Mouse (Mus musculus) lung, postnatal 0 days (tissue): ENCODE measurements at regions not wholly inside any gene's neighbourhood (a gene's known extent, or its start where the extent isn't known, plus 50 kb on each side); places are given as distances from the start of the nearest gene placed in this dataset.

Source experiments
- ATAC-seq: fragments of 200-750 bp; cut with Nextera tagmentation; 2 replicates; pipeline ENCODE4 v1.8.0; 2017; ENCODE audit warnings: moderate library complexity
- DNase-seq: peaks from one replicate; pipeline ENCODE4 v3.0.0-alpha.2; 2016; ENCODE audit warnings: low spot score
- H3K27ac ChIP-seq: fragments of 300-500 bp; sonication (generic); 2 replicates; pipeline ENCODE4 v1.5.1; 2014; ENCODE audit warnings: antibody characterized with exemption, mild to moderate bottlenecking, low read length, mixed read lengths
- H3K27me3 ChIP-seq: fragments of 300-500 bp; sonication (generic); replicated peaks from 2 replicates; pipeline ENCODE4 v1.6.1; 2014; ENCODE audit warnings: low read length, mixed read lengths; ENCODE audit not compliant: insufficient read depth
- H3K36me3 ChIP-seq: fragments of 300-500 bp; sonication (generic); 2 replicates; pipeline ENCODE4 v1.6.1; 2014; ENCODE audit warnings: low read length, mixed read lengths; ENCODE audit not compliant: insufficient read depth
- H3K4me1 ChIP-seq: fragments of 300-500 bp; sonication (generic); 2 replicates; pipeline ENCODE4 v1.6.1; 2014; ENCODE audit warnings: antibody characterized with exemption, low read depth, low read length, mixed read lengths; ENCODE audit not compliant: insufficient read depth
- H3K4me2 ChIP-seq: fragments of 300-500 bp; sonication (generic); replicated peaks from 2 replicates; pipeline ENCODE4 v1.6.1; 2014; ENCODE audit warnings: low read depth, mild to moderate bottlenecking, low read length, moderate library complexity, mixed read lengths
- H3K4me3 ChIP-seq: fragments of 300-500 bp; sonication (generic); 2 replicates; pipeline ENCODE4 v1.5.1; 2014; ENCODE audit warnings: low read depth, low read length
- H3K9ac ChIP-seq: fragments of 300-500 bp; sonication (generic); replicated peaks from 2 replicates; pipeline ENCODE4 v1.6.1; 2014; ENCODE audit warnings: low read depth, mild to moderate bottlenecking
- H3K9me3 ChIP-seq: fragments of 300-500 bp; sonication (generic); 2 replicates; pipeline ENCODE4 v1.6.1; 2016; ENCODE audit warnings: low read length, mixed read lengths
- CTCF ChIP-seq: IDR thresholded peaks from 2 replicates; pipeline ENCODE4 v1.5.1; 2016; ENCODE audit warnings: antibody characterized with exemption, mild to moderate bottlenecking
- EP300 ChIP-seq: IDR thresholded peaks from 2 replicates; pipeline ENCODE4 v1.6.1; 2016; ENCODE audit warnings: antibody characterized with exemption, mild to moderate bottlenecking, control low read depth
- WGBS: fragments of 180-500 bp; shearing (Covaris S2); extraction: QIAGEN DNeasy Blood & Tissue Kit; methylation state at CpG from one replicate; pipeline ENCODE4 v1.1.7; 2014; 5-methylcytosine and 5-hydroxymethylcytosine counted together

GRCm38 (mm10) chr15:62792084-62792483 is 1052.9 kb downstream of the Gsdmc2 start:
- Histone ChIP-seq H3K36me3 (no peaks in the 10 kb centered on the region), H3K27me3 (no peaks in the 10 kb centered on the region), H3K9me3 (no peaks in the 10 kb centered on the region), H3K4me1 (no peaks in the 10 kb centered on the region), H3K4me2 (no peak overlapping the region), H3K4me3 (no peak overlapping the region), H3K27ac (no peak overlapping the region), H3K9ac (no peak overlapping the region)
- TF ChIP-seq EP300: no peak
- TF ChIP-seq CTCF: no peak
- WGBS: 76% methylated on average over 1 of the region's 1 CpGs
- no peak for ATAC-seq
- no peak for DNase-seq

- TF ChIP-seq CTCF: no peak
- no peak for TF ChIP-seq EP300
- 84% methylated on average over 2 of the region's 2 CpGs for WGBS
- H3K9ac ChIP-seq: no peak overlapping the region
- DNase-seq (no peak), ATAC-seq (no peak)
- H3K27ac ChIP-seq: no peak overlapping the region
- H3K9me3 ChIP-seq: no peaks in the 10 kb centered on the region
- H3K4me1 ChIP-seq: no peaks in the 10 kb centered on the region
- H3K36me3 ChIP-seq: no peaks in the 10 kb centered on the region
- H3K4me3 ChIP-seq: no peak overlapping the region
- H3K27me3 ChIP-seq: no peaks in the 10 kb centered on the region
- H3K4me2 ChIP-seq: no peak overlapping the region
These were observed 1057.2 kb downstream of the Gsdmc2 start for GRCm38 (mm10) chr15:62787753-62788152.

GRCm38 (mm10) chr15:62786315-62786714 is 1058.7 kb downstream of the Gsdmc2 start:
- Histone ChIP-seq H3K4me2 (no peak overlapping the region), H3K36me3 (no peaks in the 10 kb centered on the region), H3K9me3 (no peaks in the 10 kb centered on the region), H3K27ac (no peak overlapping the region), H3K9ac (no peak overlapping the region), H3K27me3 (no peaks in the 10 kb centered on the region), H3K4me3 (no peak overlapping the region), H3K4me1 (no peaks in the 10 kb centered on the region)
- 88% methylated on average over 1 of the region's 1 CpGs for WGBS
- no peak for DNase-seq
- no peak for ATAC-seq
- TF ChIP-seq CTCF: no peak
- TF ChIP-seq EP300: no peak

- no peaks in the 10 kb centered on the region for H3K36me3 ChIP-seq
- DNase-seq (no peak), ATAC-seq (no peak)
- TF ChIP-seq CTCF (no peak), EP300 (no peak)
- H3K9me3 ChIP-seq: no peaks in the 10 kb centered on the region
- H3K4me2 ChIP-seq: no peak overlapping the region
- H3K9ac ChIP-seq: no peak overlapping the region
- no peaks in the 10 kb centered on the region for H3K4me1 ChIP-seq
- no peak overlapping the region for H3K27ac ChIP-seq
- H3K4me3 ChIP-seq: no peak overlapping the region
- 88% methylated on average over 1 of the region's 1 CpGs for WGBS
- no peaks in the 10 kb centered on the region for H3K27me3 ChIP-seq
These were observed 1060.4 kb downstream of the Gsdmc2 start for GRCm38 (mm10) chr15:62784456-62785139.

- no peak for TF ChIP-seq EP300
- TF ChIP-seq CTCF: no peak
- no peak overlapping the region for H3K4me2 ChIP-seq
- H3K4me3 ChIP-seq: no peak overlapping the region
- no peaks in the 10 kb centered on the region for H3K36me3 ChIP-seq
- WGBS: 74% methylated on average over 5 of the region's 5 CpGs
- no peaks in the 10 kb centered on the region for H3K4me1 ChIP-seq
- no peak overlapping the region for H3K9ac ChIP-seq
- no peak overlapping the region for H3K27ac ChIP-seq
- ATAC-seq: no peak
- no peaks in the 10 kb centered on the region for H3K27me3 ChIP-seq
- no peak for DNase-seq
- H3K9me3 ChIP-seq: no peaks in the 10 kb centered on the region
These were observed 1066.1 kb downstream of the Gsdmc2 start for GRCm38 (mm10) chr15:62778899-62779298.

- Histone ChIP-seq H3K4me1 (no peaks in the 10 kb centered on the region), H3K9ac (no peak overlapping the region), H3K27me3 (no peaks in the 10 kb centered on the region), H3K9me3 (no peaks in the 10 kb centered on the region), H3K4me3 (no peak overlapping the region), H3K36me3 (no peaks in the 10 kb centered on the region), H3K4me2 (no peak overlapping the region), H3K27ac (no peak overlapping the region)
- WGBS: 83% methylated on average over 2 of the region's 2 CpGs
- ATAC-seq (no peak), DNase-seq (no peak)
- TF ChIP-seq EP300 (no peak), CTCF (no peak)
These were observed 1092.3 kb downstream of the Gsdmc2 start for GRCm38 (mm10) chr15:62752686-62753085.

GRCm38 (mm10) chr15:62743879-62744278 is 1101.1 kb downstream of the Gsdmc2 start:
- H3K9ac ChIP-seq: no peak overlapping the region
- ATAC-seq: no peak
- TF ChIP-seq EP300: no peak
- TF ChIP-seq CTCF: no peak
- H3K36me3 ChIP-seq: no peaks in the 10 kb centered on the region
- H3K4me3 ChIP-seq: no peak overlapping the region
- H3K27ac ChIP-seq: no peak overlapping the region
- no peaks in the 10 kb centered on the region for H3K27me3 ChIP-seq
- 32% methylated on average over 3 of the region's 3 CpGs for WGBS
- no peak overlapping the region for H3K4me2 ChIP-seq
- H3K9me3 ChIP-seq: no peaks in the 10 kb centered on the region
- no peaks in the 10 kb centered on the region for H3K4me1 ChIP-seq
- no peak for DNase-seq
